Mouse (Mus musculus) hindbrain, embryonic 12.5 days (tissue): ENCODE measurements around the gene Nptn. TPM values are rescaled to one million over a fixed set of nuclear protein-coding genes. Genes with fewer than 3 reads are reported as not detected.

Experiments
- ATAC-seq: fragments of 200-750 bp; cut with Nextera tagmentation; 2 replicates; pipeline ENCODE4 v1.8.0; 2017; ENCODE audit warnings: moderate TSS enrichment; ENCODE audit not compliant: low FRiP score
- H3K27ac ChIP-seq: fragments of 300-500 bp; sonication (generic); 2 replicates; pipeline ENCODE4 v1.5.1; 2016; ENCODE audit warnings: mild to moderate bottlenecking
- H3K27me3 ChIP-seq: fragments of 300-500 bp; sonication (generic); 2 replicates; pipeline ENCODE4 v1.6.1; 2016; ENCODE audit warnings: mild to moderate bottlenecking
- H3K36me3 ChIP-seq: fragments of 300-500 bp; sonication (generic); 2 replicates; pipeline ENCODE4 v1.6.1; 2016; ENCODE audit warnings: mild to moderate bottlenecking
- H3K4me1 ChIP-seq: fragments of 300-500 bp; sonication (generic); 2 replicates; pipeline ENCODE4 v1.6.1; 2016
- H3K4me2 ChIP-seq: fragments of 300-500 bp; sonication (generic); replicated peaks from 2 replicates; pipeline ENCODE4 v1.6.1; 2016; ENCODE audit warnings: mild to moderate bottlenecking
- H3K4me3 ChIP-seq: fragments of 300-500 bp; sonication (generic); 2 replicates; pipeline ENCODE4 v1.5.1; 2016; ENCODE audit warnings: mild to moderate bottlenecking
- H3K9ac ChIP-seq: fragments of 300-500 bp; sonication (generic); 2 replicates; pipeline ENCODE4 v1.6.1; 2016; ENCODE audit warnings: mild to moderate bottlenecking, moderate library complexity
- H3K9me3 ChIP-seq: fragments of 300-500 bp; sonication (generic); replicated peaks from 2 replicates; pipeline ENCODE4 v1.6.1; 2016; ENCODE audit warnings: mild to moderate bottlenecking
- WGBS: fragments of 180-500 bp; shearing (Covaris S2); methylation state at CpG from one replicate; pipeline ENCODE4 v1.1.7; 2016; 5-methylcytosine and 5-hydroxymethylcytosine counted together
- polyA plus RNA-seq: library from polyadenylated mRNA; unstranded; fragments of >200 nt; fragmentation: Nextera tagmentation; extraction: Ambion mirVana; gene quantifications from 2 replicates; pipeline ENCODE4 v1.2.1, GENCODE M21; 2016

Nptn gene
- polyA plus RNA-seq: 90.2 and 92.1 TPM in 2 replicates

DNA sequence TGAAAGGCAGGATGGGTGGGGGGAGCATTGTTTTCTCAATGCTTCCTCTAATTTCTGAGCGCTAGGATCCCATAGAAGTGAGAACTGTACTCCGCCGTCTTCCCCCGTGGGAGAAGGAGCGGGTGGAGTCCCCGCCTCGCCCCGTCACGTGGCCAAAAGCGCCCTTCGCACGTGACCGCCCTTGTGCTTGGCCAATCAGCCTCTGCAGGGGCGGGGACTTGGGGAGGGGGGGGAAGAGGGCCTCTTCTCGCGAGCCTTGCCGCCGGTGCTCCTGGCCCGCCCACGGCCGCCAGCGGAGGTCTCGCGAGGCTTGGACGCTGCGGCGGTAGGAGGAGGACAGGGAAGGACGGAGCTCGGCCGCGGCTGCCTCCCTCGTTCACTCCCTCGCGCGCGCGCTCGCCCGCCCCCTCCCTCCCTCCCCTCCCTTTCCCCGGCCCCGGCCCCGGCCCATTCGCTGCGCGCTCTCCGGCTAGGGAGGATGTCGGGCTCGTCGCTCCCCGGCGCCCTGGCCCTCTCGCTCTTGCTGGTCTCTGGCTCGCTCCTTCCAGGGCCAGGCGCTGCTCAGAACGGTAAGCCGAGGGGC lies at the start of gene Nptn:
TSS of gene Nptn (plus strand) at position 283 of the 583 bp plus-strand sequence.
- Histone ChIP-seq H3K9me3 (no peaks in the 10 kb centered on the region), H3K4me2 (peak within 1 kb of the TSS; percentile 57), H3K27ac (peak within 1 kb of the TSS; percentile 99), H3K9ac (peak within 1 kb of the TSS; percentile 98), H3K36me3 (no peaks in the 10 kb centered on the region), H3K4me1 (peaks cover 11% of the 10 kb centered on the region), H3K4me3 (peak within 1 kb of the TSS; percentile 95), H3K27me3 (no peaks in the 10 kb centered on the region)
- ATAC-seq: peak; percentile 98
- under 1% methylated on average over 47 of the region's 56 CpGs for WGBS

DNA sequence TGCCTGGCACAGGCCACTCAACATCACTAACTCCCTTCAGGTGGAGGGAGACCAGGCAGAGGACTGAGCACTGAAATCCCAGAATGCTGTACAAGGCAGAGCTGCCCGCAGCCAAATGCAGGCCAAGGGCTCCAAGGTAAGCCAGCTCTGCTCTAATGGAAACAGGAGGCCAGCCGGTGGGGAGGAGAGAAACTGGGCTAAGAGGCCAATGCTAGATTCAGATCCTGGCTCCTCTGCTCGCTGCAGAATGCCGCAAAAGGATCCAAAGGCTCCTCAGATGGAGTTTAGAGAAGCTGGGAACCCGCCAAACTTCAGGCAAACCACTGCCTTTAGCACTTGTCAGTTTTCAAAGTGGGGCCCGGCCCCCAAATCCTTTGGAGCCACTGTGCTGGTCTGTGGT lies 48.7 kb upstream of the Nptn start:
- no peaks in the 10 kb centered on the region for H3K4me1 ChIP-seq
- no peaks in the 10 kb centered on the region for H3K27me3 ChIP-seq
- ATAC-seq: no peak
- H3K4me2 ChIP-seq: no peak overlapping the region
- H3K27ac ChIP-seq: no peak overlapping the region
- H3K9ac ChIP-seq: no peak overlapping the region
- H3K36me3 ChIP-seq: peaks cover 47% of the 10 kb centered on the region
- H3K9me3 ChIP-seq: no peaks in the 10 kb centered on the region
- WGBS: 92% methylated on average over 6 of the region's 6 CpGs
- H3K4me3 ChIP-seq: no peak overlapping the region

- ATAC-seq: no peak
- no peaks in the 10 kb centered on the region for H3K9me3 ChIP-seq
- no peaks in the 10 kb centered on the region for H3K27me3 ChIP-seq
- H3K36me3 ChIP-seq: peaks cover 45% of the 10 kb centered on the region
- no peak overlapping the region for H3K27ac ChIP-seq
- no peak overlapping the region for H3K4me3 ChIP-seq
- no peaks in the 10 kb centered on the region for H3K4me1 ChIP-seq
- H3K9ac ChIP-seq: no peak overlapping the region
- H3K4me2 ChIP-seq: no peak overlapping the region
- 33% methylated on average over 1 of the region's 1 CpGs for WGBS
Measured at GRCm38 (mm10) chr9:58534766-58535165, 47.3 kb upstream of the Nptn start.

DNA sequence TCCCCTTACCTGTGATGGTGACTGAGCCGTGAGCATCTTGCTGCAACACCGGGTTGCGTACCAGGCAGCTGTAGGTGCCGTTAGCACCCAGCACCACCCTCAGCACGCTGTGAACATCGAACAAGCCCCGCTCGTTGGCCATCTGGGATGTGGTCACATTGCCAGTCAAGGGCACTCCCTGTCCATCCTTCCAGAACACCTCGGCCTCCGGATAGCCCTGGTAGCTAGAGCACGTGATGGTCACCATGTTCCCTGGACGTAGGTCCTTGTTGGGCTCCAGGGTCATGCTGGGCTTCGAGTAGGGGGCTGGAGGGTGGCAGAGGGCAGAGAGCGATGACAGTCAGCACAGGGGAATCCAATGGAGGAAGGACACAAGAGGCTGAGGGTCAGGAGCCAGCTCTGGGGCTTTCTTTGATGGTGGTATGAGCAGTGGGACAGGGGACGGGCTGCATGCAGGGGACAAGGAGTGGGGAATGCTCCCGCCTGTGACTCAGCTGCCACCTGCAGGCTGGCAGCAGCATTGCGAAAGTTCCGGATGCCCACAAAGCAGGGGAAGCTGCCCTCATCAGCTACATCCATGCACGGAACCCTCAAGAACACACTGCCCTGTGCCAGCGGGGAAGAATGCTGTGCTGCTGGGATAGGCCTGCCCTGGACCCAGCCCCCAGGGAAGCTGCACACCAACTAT lies 46.4 kb upstream of the Nptn start:
- Histone ChIP-seq H3K36me3 (peaks cover 37% of the 10 kb centered on the region), H3K4me2 (no peak overlapping the region), H3K4me3 (no peak overlapping the region), H3K9me3 (no peaks in the 10 kb centered on the region), H3K9ac (no peak overlapping the region), H3K27me3 (no peaks in the 10 kb centered on the region), H3K4me1 (no peaks in the 10 kb centered on the region), H3K27ac (no peak overlapping the region)
- 80% methylated on average over 20 of the region's 20 CpGs for WGBS
- peak; percentile 67 for ATAC-seq

DNA sequence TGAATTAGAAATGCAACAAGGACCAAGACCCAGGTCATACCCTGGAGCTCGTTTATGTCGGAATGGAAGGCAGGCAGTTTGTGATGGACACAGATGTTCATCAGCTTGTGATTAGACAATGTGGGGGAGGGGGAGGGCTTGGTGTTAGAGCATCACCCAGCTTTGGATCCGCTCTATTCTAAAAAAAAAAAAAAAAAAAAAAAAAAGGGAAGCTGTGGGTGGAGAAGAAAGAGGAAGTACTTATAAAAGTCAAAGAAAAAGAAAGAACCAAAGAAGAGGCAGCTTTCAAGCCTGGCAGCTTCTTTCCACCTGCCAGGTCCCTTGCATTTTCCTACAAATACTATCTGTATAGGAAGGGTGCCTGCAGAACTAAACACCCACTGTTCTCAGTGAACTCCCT lies 44.3 kb upstream of the Nptn start:
- H3K9ac ChIP-seq: no peak overlapping the region
- H3K9me3 ChIP-seq: no peaks in the 10 kb centered on the region
- peaks cover 35% of the 10 kb centered on the region for H3K36me3 ChIP-seq
- no peaks in the 10 kb centered on the region for H3K27me3 ChIP-seq
- H3K4me1 ChIP-seq: peaks cover 11% of the 10 kb centered on the region
- no peak overlapping the region for H3K4me3 ChIP-seq
- WGBS: 83% methylated on average over 3 of the region's 3 CpGs
- H3K27ac ChIP-seq: no peak overlapping the region
- H3K4me2 ChIP-seq: no peak overlapping the region
- no peak for ATAC-seq

- ATAC-seq: no peak
- H3K9ac ChIP-seq: no peak overlapping the region
- no peak overlapping the region for H3K4me2 ChIP-seq
- H3K36me3 ChIP-seq: peaks cover 23% of the 10 kb centered on the region
- no peaks in the 10 kb centered on the region for H3K27me3 ChIP-seq
- no peaks in the 10 kb centered on the region for H3K9me3 ChIP-seq
- H3K4me1 ChIP-seq: peaks cover 11% of the 10 kb centered on the region
- H3K27ac ChIP-seq: no peak overlapping the region
- no peak overlapping the region for H3K4me3 ChIP-seq
- 50% methylated on average over 5 of the region's 5 CpGs for WGBS
Measured at GRCm38 (mm10) chr9:58539886-58540285, 42.2 kb upstream of the Nptn start.

DNA sequence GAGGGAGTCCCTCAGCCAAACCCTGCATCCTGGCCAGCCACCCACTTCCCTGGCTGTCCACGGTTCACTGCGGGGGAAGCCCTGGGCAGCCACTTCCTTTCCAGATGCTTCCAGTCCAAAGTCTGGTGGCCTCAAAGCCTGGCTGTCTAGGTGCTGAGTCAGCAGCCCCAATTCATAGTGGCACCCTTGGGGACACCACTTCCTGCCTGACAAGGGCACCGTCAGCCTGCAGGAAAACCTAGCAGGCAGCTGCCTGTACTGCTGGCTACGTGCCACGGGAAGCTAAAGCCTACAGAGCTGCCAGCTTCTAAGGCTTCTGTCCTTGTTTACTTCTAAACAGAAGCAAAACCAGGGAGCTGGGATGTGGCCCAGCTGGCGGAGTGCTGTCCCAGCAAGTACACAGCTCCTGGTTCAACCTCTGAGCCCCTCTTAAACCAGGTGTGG lies 40.1 kb upstream of the Nptn start:
- Histone ChIP-seq H3K36me3 (peaks cover 16% of the 10 kb centered on the region), H3K27me3 (no peaks in the 10 kb centered on the region), H3K4me1 (peaks cover 16% of the 10 kb centered on the region), H3K4me2 (no peak overlapping the region), H3K9ac (no peak overlapping the region), H3K27ac (0 out of 2 replicates have a peak overlapping the region, but pooled peaks have one; percentile 35), H3K4me3 (no peak overlapping the region), H3K9me3 (no peaks in the 10 kb centered on the region)
- 63% methylated on average over 6 of the region's 6 CpGs for WGBS
- no peak for ATAC-seq

DNA sequence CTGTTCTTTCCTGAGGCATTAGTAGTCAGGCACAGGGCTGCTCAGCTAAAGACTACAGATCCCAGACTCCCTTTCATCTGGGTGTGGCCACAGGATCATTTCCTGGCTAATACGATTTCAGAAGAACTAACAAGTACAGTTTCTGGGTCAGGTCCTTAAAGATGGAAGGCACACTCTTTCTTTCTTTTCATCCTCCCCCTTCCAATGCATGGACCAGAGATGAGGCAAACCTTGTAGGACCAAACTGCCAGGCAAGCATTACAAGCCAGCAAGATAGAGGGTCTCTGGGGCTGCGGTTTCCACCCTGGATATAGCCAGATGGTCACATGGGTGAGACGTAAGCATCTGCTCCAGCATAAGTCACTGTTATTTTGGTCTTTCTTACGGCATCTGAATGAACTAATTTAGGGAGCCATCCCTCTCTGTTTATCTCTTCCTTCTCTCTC lies 37.1 kb upstream of the Nptn start:
- Histone ChIP-seq H3K36me3 (no peaks in the 10 kb centered on the region), H3K27me3 (no peaks in the 10 kb centered on the region), H3K9me3 (no peaks in the 10 kb centered on the region), H3K4me2 (0 out of 2 replicates have a peak overlapping the region, but pooled peaks have one; percentile 5), H3K4me3 (no peak overlapping the region), H3K4me1 (peaks cover 30% of the 10 kb centered on the region), H3K9ac (no peak overlapping the region), H3K27ac (no peak overlapping the region)
- no peak for ATAC-seq
- 76% methylated on average over 4 of the region's 4 CpGs for WGBS

DNA sequence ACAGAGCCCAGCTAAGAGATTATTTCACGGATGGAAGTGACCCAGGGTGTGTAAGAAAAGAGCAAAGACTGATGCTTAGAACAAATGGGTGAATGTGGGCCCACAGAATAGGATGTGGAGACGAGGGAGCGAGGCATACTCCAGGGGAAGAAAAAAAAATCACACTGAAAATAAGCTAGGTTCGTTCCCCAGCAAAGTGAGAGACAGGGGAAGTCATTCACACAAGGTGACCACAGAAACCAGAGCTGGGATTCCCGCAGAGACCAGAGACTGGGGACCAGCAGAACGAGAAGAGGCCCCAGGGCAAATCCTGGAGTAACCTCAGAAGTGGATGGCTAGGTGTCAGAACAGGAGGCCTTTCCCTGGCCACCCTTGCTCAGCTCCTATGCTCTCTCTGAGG lies 36.6 kb upstream of the Nptn start:
- Histone ChIP-seq H3K36me3 (no peaks in the 10 kb centered on the region), H3K9ac (no peak overlapping the region), H3K4me3 (no peak overlapping the region), H3K4me2 (no peak overlapping the region), H3K9me3 (no peaks in the 10 kb centered on the region), H3K27me3 (no peaks in the 10 kb centered on the region), H3K27ac (no peak overlapping the region), H3K4me1 (peaks cover 30% of the 10 kb centered on the region)
- ATAC-seq: no peak
- WGBS: 78% methylated on average over 6 of the region's 6 CpGs

DNA sequence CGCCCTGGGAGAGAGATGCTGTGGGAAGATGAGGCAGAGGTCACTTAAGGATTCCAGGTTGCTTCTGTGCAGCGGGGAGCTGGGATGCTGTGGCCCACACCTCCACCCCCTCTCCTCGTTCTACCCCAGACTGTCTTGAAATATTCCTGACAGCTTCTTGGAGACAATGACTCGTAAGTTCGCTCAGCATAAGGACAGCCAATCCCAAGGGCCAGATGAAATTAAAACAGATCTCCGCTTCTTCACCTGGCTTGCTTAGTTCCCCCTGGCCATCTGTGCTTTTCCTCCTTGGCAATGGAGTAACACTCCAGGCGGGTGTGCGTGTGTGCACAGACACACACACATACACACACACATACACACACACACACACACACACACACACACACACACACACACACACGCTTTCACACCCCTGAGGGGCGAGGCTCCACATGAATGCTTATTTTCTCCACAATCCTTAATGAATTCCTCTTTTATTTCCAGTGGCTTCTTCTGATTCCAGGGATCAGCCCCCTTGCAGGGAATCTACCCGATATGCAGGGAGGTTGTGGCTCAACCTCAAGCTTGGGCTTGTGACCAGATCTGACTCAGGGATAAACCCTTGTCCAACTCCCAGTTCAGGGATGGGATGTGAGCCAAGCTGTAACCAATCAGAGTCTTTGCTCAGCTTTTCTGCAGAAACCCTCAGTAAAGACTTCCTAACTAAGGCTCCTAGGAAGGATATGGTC lies 35.2 kb upstream of the Nptn start:
- no peak for ATAC-seq
- no peak overlapping the region for H3K9ac ChIP-seq

DNA sequence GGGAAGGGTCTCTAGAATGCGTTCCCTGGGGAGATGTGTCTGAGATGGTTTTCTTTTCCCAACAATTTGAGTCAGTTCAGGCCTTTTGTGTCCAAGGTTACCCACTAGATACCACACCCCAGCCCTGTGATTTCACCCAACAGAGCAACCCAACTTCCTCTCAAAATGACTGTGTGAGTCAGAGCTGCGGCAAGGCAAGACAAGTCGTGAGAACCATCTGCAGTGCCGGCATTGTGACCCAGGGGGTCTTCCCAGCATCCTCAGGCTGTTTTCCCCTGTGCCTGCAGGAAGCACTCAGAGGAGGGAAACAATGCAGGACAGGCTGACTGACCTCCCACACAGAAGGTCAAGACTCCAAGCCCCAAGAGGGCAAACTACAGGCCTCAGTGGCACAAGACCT lies 33.1 kb upstream of the Nptn start:
- no peak overlapping the region for H3K9ac ChIP-seq
- H3K27ac ChIP-seq: no peak overlapping the region
- H3K36me3 ChIP-seq: no peaks in the 10 kb centered on the region
- peaks cover 34% of the 10 kb centered on the region for H3K4me1 ChIP-seq
- H3K4me3 ChIP-seq: no peak overlapping the region
- H3K4me2 ChIP-seq: no peak overlapping the region
- H3K9me3 ChIP-seq: no peaks in the 10 kb centered on the region
- ATAC-seq: no peak
- WGBS: 43% methylated on average over 4 of the region's 4 CpGs
- H3K27me3 ChIP-seq: no peaks in the 10 kb centered on the region

More for the DNA sequence above, 35.2 kb upstream of the Nptn start:
- H3K9me3 ChIP-seq: no peaks in the 10 kb centered on the region
- H3K27me3 ChIP-seq: no peaks in the 10 kb centered on the region
- H3K4me3 ChIP-seq: no peak overlapping the region
- 84% methylated on average over 11 of the region's 11 CpGs for WGBS
- no peak overlapping the region for H3K4me2 ChIP-seq
- no peaks in the 10 kb centered on the region for H3K36me3 ChIP-seq
- peaks cover 28% of the 10 kb centered on the region for H3K4me1 ChIP-seq
- no peak overlapping the region for H3K27ac ChIP-seq

DNA sequence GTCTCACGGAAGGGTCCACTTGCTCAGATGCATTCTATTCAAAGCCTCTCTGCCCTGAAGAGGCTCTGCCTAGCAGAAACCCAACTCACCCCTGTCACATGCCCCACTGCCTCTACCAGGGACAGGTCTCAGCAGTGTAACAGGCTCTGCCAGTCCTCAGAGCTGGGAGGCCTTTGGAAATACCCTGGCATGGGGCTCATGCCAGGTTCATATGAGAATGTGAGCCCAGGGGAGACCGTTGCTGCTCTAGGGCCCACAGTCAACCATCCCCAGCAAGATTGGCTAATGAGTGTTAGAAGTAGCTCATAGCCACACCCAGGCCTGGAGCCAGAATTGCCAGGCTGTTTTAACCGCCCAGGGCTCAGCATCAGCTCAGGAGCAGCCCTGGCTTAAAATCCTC lies 32.3 kb upstream of the Nptn start:
- Histone ChIP-seq H3K36me3 (no peaks in the 10 kb centered on the region), H3K9me3 (no peaks in the 10 kb centered on the region), H3K9ac (no peak overlapping the region), H3K27me3 (no peaks in the 10 kb centered on the region), H3K4me3 (no peak overlapping the region), H3K4me1 (peaks cover 36% of the 10 kb centered on the region), H3K27ac (no peak overlapping the region), H3K4me2 (no peak overlapping the region)
- WGBS: 85% methylated on average over 3 of the region's 3 CpGs
- no peak for ATAC-seq
